In the genomic region with DNA sequence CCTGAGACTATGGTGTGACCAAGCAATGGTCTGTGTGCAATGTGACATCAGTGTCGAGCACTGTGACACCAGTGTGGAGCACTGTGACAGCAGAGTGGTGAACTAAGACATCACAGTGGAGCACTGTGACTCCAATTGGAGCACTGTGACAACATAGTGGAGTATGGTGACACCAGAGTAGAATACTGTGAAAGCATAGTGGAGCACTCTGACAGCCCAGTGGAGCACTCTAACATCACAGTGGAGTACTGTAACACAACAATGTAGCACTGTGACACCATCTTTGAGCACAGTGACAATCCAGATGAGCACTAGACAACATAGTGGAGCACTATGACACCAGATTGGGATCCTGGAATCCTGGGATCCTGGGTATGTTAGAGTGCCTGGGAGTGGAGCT, we compare ENCODE assay signal across 8 mouse cellular contexts.
DNase-seq lines count a peak whose midpoint lies in the region; ATAC-seq and TF ChIP-seq lines count a peak whose summit lies in the region.

No protein-coding gene starts in this region.

- no peak overlapping the region for H3K4me3 ChIP-seq in kidney, embryonic 15.5 days (replicated peaks)
- H3K4me3 ChIP-seq in G1E (ENCODE audit: low read depth, low read length): no peak overlapping the region; the same call in 1 of the 2 replicates
- H3K4me3 ChIP-seq in liver, embryonic 16.5 days (ENCODE audit: low read depth, low read length): no peak overlapping the region

- 80% methylated on average over 1 of the region's 1 CpGs for WGBS in kidney, embryonic 15.5 days
- WGBS in liver, embryonic 16.5 days (ENCODE audit: insufficient replicate concordance): 39% methylated on average over 1 of the region's 1 CpGs

- no peak for DNase-seq in kidney, adult 11 months
- no peak for DNase-seq in G1E (ENCODE audit: low spot score)
- peak; percentile 46 for DNase-seq in forelimb bud, embryonic 11.5 days (ENCODE audit: low read depth, low spot score)
- DNase-seq in left cerebral cortex, adult 11 months (ENCODE audit: low spot score): no peak
- DNase-seq in left cerebral cortex, adult 18-20 months (ENCODE audit: low spot score in 2 of 2): no peak
- no peak for DNase-seq in cerebellum, adult 8-10 months

- no peaks in the 10 kb centered on the region for H3K4me1 ChIP-seq in kidney, embryonic 15.5 days
- no peaks in the 10 kb centered on the region for H3K4me1 ChIP-seq in G1E (ENCODE audit: insufficient read depth, low read depth, low read length)
- no peaks in the 10 kb centered on the region for H3K4me1 ChIP-seq in liver, embryonic 16.5 days (ENCODE audit: control insufficient read depth, low read depth, low read length)

- H3K9ac ChIP-seq in kidney, embryonic 15.5 days: no peak overlapping the region
- no peak overlapping the region for H3K9ac ChIP-seq in liver, embryonic 16.5 days (ENCODE audit: low read depth, low read length)

- no peaks in the 10 kb centered on the region for H3K27me3 ChIP-seq in kidney, embryonic 15.5 days
- no peaks in the 10 kb centered on the region for H3K27me3 ChIP-seq in G1E (ENCODE audit: insufficient read depth, low read length)
- no peaks in the 10 kb centered on the region for H3K27me3 ChIP-seq in liver, embryonic 16.5 days (ENCODE audit: control insufficient read depth, insufficient read depth, low read depth, low read length)

- no peaks in the 10 kb centered on the region for H3K9me3 ChIP-seq in kidney, embryonic 15.5 days (replicated peaks)
- peaks cover 5% of the 10 kb centered on the region for H3K9me3 ChIP-seq in G1E (replicated peaks)
- no peaks in the 10 kb centered on the region for H3K9me3 ChIP-seq in liver, embryonic 16.5 days (replicated peaks; ENCODE audit: control insufficient read depth, low read length)

- H3K4me2 ChIP-seq in kidney, embryonic 15.5 days: no peak overlapping the region
- H3K4me2 ChIP-seq in liver, embryonic 16.5 days (ENCODE audit: low read depth, low read length): no peak overlapping the region

- no peak overlapping the region for H3K27ac ChIP-seq in kidney, embryonic 15.5 days
- no peak overlapping the region for H3K27ac ChIP-seq in liver, embryonic 16.5 days (ENCODE audit: low read length)

- TF ChIP-seq CTCF in G1E (IDR thresholded peaks at IDR 0.05; ENCODE audit: low read depth, low read length): no peak

- H3K36me3 ChIP-seq in kidney, embryonic 15.5 days: no peaks in the 10 kb centered on the region
- H3K36me3 ChIP-seq in G1E (replicated peaks): no peaks in the 10 kb centered on the region
- no peaks in the 10 kb centered on the region for H3K36me3 ChIP-seq in liver, embryonic 16.5 days (ENCODE audit: control insufficient read depth, insufficient read depth)

- 0 out of 2 replicates have a peak, but pooled peaks have one; percentile 36 for ATAC-seq in kidney, embryonic 15.5 days (replicated peaks; ENCODE audit: low FRiP score)
- ATAC-seq in G1E (ENCODE audit: extremely low read depth, insufficient number of reproducible peaks, low FRiP score, poor library complexity, severe bottlenecking): peak; percentile 73
- ATAC-seq in liver, embryonic 16.5 days (ENCODE audit: low read depth): peak; percentile 41; the same call in 1 of the 2 replicates
